Mouse (Mus musculus) liver, embryonic 14.5 days (tissue): ENCODE data around the gene Ankrd1. TPM values are rescaled to one million over a fixed set of nuclear protein-coding genes. Genes with fewer than 3 reads are reported as not detected.

ENCODE experiments used
- ATAC-seq: fragments of 200-750 bp; cut with Nextera tagmentation; 2 replicates; pipeline ENCODE4 v1.8.0; 2017; ENCODE audit warnings: moderate number of reproducible peaks, mild to moderate bottlenecking, moderate library complexity; ENCODE audit not compliant: insufficient read depth
- DNase-seq, 3 experiments: peaks; one replicate each; pipeline ENCODE4 v3.0.0-alpha.2; 2012 to 2013; ENCODE audit warnings: low read depth in 3 of 3, low spot score in 3 of 3
- H3K27ac ChIP-seq: fragments of 300-500 bp; sonication (generic); 2 replicates; pipeline ENCODE4 v1.5.1; 2014; ENCODE audit warnings: moderate library complexity, mild to moderate bottlenecking, control low read depth, inconsistent platforms
- H3K27me3 ChIP-seq: fragments of 300-500 bp; sonication (generic); 2 replicates; pipeline ENCODE4 v1.6.1; 2014; ENCODE audit warnings: mild to moderate bottlenecking, low read length, moderate library complexity; ENCODE audit not compliant: control insufficient read depth, insufficient read depth
- H3K36me3 ChIP-seq: fragments of 300-500 bp; sonication (generic); replicated peaks from 2 replicates; pipeline ENCODE4 v1.6.1; 2014; ENCODE audit warnings: low read depth; ENCODE audit not compliant: control insufficient read depth, insufficient read depth
- H3K4me1 ChIP-seq, 2 experiments: fragments of 200-500 bp in 1 of 2; fragments of 300-500 bp in 1 of 2; sonication (generic) in 1 of 2; replicated peaks; 2 replicates each; pipeline ENCODE4 v1.6.1; 2012 to 2014; ENCODE audit warnings: antibody characterized with exemption in 1 of 2, inconsistent platforms in 1 of 2, low read length in 1 of 2; ENCODE audit not compliant: control insufficient read depth in 2 of 2, insufficient read depth in 2 of 2
- H3K4me2 ChIP-seq: fragments of 300-500 bp; sonication (generic); 2 replicates; pipeline ENCODE4 v1.6.1; 2014; ENCODE audit warnings: low read depth, mild to moderate bottlenecking, control low read depth, moderate library complexity
- H3K4me3 ChIP-seq, 2 experiments: fragments of 200-500 bp in 1 of 2; fragments of 300-500 bp in 1 of 2; sonication (generic) in 1 of 2; 2 replicates each; pipeline ENCODE4 v1.5.1; 2012 to 2014; ENCODE audit warnings: low read depth in 2 of 2, low read length in 2 of 2, mild to moderate bottlenecking in 2 of 2, control low read depth in 1 of 2, inconsistent platforms in 1 of 2, moderate library complexity in 1 of 2; ENCODE audit not compliant: insufficient read depth in 1 of 2
- H3K9ac ChIP-seq: fragments of 300-500 bp; sonication (generic); replicated peaks from 2 replicates; pipeline ENCODE4 v1.6.1; 2014; ENCODE audit warnings: mild to moderate bottlenecking, control low read depth, moderate library complexity
- H3K9me3 ChIP-seq: fragments of 300-500 bp; sonication (generic); 2 replicates; pipeline ENCODE4 v1.6.1; 2016; ENCODE audit warnings: low read length, mixed read lengths; ENCODE audit not compliant: control insufficient read depth
- CTCF ChIP-seq: IDR thresholded peaks from 2 replicates; pipeline ENCODE4 v1.5.1; 2016; ENCODE audit warnings: antibody characterized with exemption, low read depth, control low read depth
- EP300 ChIP-seq: IDR thresholded peaks from 2 replicates; pipeline ENCODE4 v1.6.1; 2016; ENCODE audit warnings: antibody characterized with exemption, low read depth
- WGBS: fragments of 180-500 bp; shearing (Covaris S2); extraction: QIAGEN DNeasy Blood & Tissue Kit; methylation state at CpG from one replicate; pipeline ENCODE4 v1.1.7; 2014; ENCODE audit not compliant: insufficient replicate concordance; 5-methylcytosine and 5-hydroxymethylcytosine counted together
- polyA plus RNA-seq, 2 experiments: library from polyadenylated mRNA; depleted of rRNA in 1 of 2; stranded (reverse) in 1 of 2; unstranded in 1 of 2; fragments of >200 nt; fragmentation: Nextera tagmentation in 1 of 2; extraction: Ambion mirVana in 1 of 2; gene quantifications; 2 replicates each; pipeline versions ENCODE4 v1.2.1 to v1.2.3; 2012 to 2014

Ankrd1 gene
- polyA plus RNA-seq, 2 experiments = 0.06 to 0.10 TPM

DNA sequence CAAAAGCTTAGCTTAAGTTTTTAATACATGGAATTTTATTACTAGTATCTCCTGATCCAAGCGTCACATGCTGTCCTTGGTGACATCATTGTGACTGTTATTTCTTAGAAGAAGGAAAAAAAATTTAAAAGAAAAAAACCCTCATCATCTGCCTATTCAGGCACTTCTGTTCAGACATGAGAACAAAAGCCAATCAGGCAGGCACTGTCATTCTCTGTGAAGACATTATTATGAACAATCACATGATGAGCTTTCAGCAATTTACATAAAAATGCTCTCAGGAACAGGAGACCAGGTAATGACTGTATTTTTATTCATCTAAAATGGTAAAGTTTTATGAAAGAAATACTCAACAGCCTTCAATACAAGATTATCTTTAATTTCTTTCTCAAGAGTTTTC is 21.6 kb downstream of the Ankrd1 start:
- Histone ChIP-seq H3K4me3 (no peak overlapping the region), H3K4me1 (no peaks in the 10 kb centered on the region), H3K4me2 (no peak overlapping the region), H3K27me3 (no peaks in the 10 kb centered on the region), H3K36me3 (peaks cover 14% of the 10 kb centered on the region), H3K9ac (no peak overlapping the region), H3K27ac (no peak overlapping the region), H3K9me3 (no peaks in the 10 kb centered on the region)
- ATAC-seq (no peak), DNase-seq (no peak)
- 67% methylated on average over 1 of the region's 1 CpGs for WGBS
- TF ChIP-seq CTCF (no peak), EP300 (no peak)

DNA sequence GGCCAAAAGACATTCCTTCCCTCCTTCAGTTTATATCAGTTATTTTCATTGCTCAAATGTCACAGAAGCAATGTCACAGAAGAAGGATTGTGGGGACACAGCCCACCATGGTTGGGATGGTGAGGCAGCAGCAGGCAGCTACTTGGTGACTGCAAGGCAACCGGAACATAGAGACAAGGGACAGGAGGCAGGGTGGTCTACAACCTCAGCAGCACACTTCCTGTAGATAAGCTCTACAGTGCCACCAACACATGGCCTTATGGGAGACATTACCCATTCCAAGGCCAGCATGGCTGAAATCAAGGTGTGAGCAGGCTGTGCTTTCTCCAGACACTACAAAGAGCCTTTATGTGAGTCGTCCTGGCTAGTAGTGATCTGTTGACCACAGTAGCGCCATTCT is 22.7 kb downstream of the Ankrd1 start:
- H3K4me1 ChIP-seq = no peaks in the 10 kb centered on the region
- H3K27ac ChIP-seq = no peak overlapping the region
- no peak overlapping the region for H3K9ac ChIP-seq
- 69% methylated on average over 3 of the region's 3 CpGs for WGBS
- ATAC-seq = no peak
- TF ChIP-seq EP300 (no peak), CTCF (no peak)
- peaks cover 14% of the 10 kb centered on the region for H3K36me3 ChIP-seq
- no peak overlapping the region for H3K4me2 ChIP-seq
- no peaks in the 10 kb centered on the region for H3K9me3 ChIP-seq
- no peak overlapping the region for H3K4me3 ChIP-seq
- H3K27me3 ChIP-seq = no peaks in the 10 kb centered on the region
- no peak for DNase-seq

DNA sequence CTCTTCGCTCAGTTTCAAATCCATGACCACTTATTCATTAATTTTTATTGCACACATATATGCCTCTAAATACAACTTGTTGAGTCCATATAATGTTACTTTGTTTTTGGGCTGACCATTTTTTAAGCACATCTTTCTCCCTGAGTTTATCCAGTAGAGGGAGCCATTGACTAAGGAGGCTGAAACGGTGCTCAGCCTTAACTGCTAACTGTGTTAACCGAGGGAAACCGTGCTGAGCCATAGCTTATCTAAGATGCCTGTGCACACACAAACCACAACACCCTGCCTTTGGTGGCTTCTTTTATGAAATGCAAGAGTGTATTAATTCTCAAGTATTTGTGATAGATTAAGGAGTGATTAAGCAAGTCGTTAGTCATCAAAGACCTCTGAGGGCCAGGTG is 29.1 kb downstream of the Ankrd1 start:
- H3K4me2 ChIP-seq = no peak overlapping the region
- 22% methylated on average over 5 of the region's 5 CpGs for WGBS
- TF ChIP-seq EP300 = no peak
- TF ChIP-seq CTCF = peak; percentile 60
- H3K27ac ChIP-seq = no peak overlapping the region
- ATAC-seq (peak; percentile 51; the same call in 1 of the 2 replicates), DNase-seq (peak; percentile 14 to 22 (median 15))
- H3K36me3 ChIP-seq = peaks cover 22% of the 10 kb centered on the region
- H3K9me3 ChIP-seq = no peaks in the 10 kb centered on the region
- no peak overlapping the region for H3K4me3 ChIP-seq
- H3K27me3 ChIP-seq = no peaks in the 10 kb centered on the region
- H3K4me1 ChIP-seq = no peaks in the 10 kb centered on the region
- H3K9ac ChIP-seq = no peak overlapping the region

DNA sequence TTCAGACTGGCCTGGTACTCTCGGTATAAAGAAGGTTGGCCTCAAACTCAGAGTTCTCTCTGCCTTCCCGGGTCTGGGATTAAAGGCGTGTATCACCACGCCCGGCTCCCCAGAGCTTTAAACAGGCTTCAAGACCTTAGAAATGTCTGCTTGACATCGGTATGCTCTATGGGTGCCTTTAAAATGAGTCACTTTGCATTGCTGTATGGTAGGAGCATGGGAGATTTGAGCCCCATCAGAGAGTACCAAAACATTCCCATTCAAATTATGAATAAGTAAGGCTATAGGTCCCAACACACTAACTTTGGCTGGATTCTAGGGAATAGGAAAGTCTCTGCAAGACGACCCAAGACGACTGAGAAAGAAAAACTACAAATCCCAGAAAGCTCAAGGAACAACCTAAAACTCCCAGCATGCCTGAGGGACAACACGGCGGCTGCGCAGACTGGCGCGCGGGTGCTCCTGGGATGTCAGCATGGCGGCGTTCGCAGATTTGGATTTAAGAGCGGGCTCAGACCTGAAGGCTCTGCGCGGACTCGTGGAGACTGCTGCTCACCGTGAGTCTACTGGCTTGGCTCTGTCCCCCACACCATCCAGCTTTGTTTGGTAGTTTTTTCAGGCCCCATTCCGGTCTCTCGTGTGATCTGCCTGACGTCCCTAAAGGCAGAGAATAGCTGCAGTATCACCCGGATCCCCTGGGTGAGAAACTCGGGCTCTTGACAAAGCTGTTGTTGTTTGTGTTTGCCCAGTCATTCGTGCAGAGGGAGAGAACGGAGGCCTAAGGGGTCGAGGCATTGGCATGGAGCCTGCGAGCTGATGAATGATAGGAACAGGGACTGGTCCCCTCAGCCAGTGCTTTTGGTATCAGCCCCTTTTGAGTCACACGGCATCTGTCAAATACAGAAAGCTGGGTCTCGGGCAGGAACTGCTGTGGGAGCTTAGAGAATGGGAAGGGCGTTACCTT is 36.4 kb downstream of the Ankrd1 start, which contains the start of gene Rpp30:
TSS of gene Rpp30 (plus strand) at position 455 of the 964 bp plus-strand sequence.
- Histone ChIP-seq H3K4me3 (peak within 1 kb of the TSS; percentile 92 to 99), H3K9me3 (no peaks in the 10 kb centered on the region), H3K27ac (peak within 1 kb of the TSS; percentile 49), H3K27me3 (no peaks in the 10 kb centered on the region), H3K4me2 (peak within 1 kb of the TSS; percentile 83), H3K36me3 (peaks cover 6% of the 10 kb centered on the region), H3K9ac (peak within 1 kb of the TSS; percentile 87), H3K4me1 (peaks cover 6 to 7% of the 10 kb centered on the region in 2 experiments)
- peak; percentile 74 to 79 (median 75) for DNase-seq
- 0 out of 2 replicates have a peak, but pooled peaks have one; percentile 5 for TF ChIP-seq CTCF
- TF ChIP-seq EP300 = no peak
- WGBS = 2% methylated on average over 34 of the region's 34 CpGs
- ATAC-seq = peak; percentile 89
